Mouse (Mus musculus) embryonic facial prominence, embryonic 15.5 days (tissue): Measurements from ENCODE around the gene Cfap97d1. TPM values are rescaled to one million over a fixed set of nuclear protein-coding genes. Genes with fewer than 3 reads are reported as not detected.

Experiments
- ATAC-seq: fragments of 200-750 bp; cut with Nextera tagmentation; 2 replicates; pipeline ENCODE4 v1.8.0; 2017; ENCODE audit warnings: low read depth, moderate TSS enrichment; ENCODE audit not compliant: insufficient number of reproducible peaks, low FRiP score, low TSS enrichment
- H3K27ac ChIP-seq: fragments of 300-500 bp; sonication (generic); replicated peaks from 2 replicates; pipeline ENCODE4 v1.5.1; 2015; ENCODE audit warnings: mild to moderate bottlenecking, inconsistent platforms
- H3K27me3 ChIP-seq: fragments of 300-500 bp; sonication (generic); 2 replicates; pipeline ENCODE4 v1.6.1; 2015; ENCODE audit warnings: inconsistent platforms
- H3K36me3 ChIP-seq: fragments of 300-500 bp; sonication (generic); 2 replicates; pipeline ENCODE4 v1.6.1; 2015; ENCODE audit warnings: mild to moderate bottlenecking, inconsistent platforms
- H3K4me1 ChIP-seq: fragments of 300-500 bp; sonication (generic); 2 replicates; pipeline ENCODE4 v1.6.1; 2015; ENCODE audit warnings: inconsistent platforms
- H3K4me2 ChIP-seq: fragments of 300-500 bp; sonication (generic); replicated peaks from 2 replicates; pipeline ENCODE4 v1.6.1; 2015; ENCODE audit warnings: mild to moderate bottlenecking, inconsistent platforms
- H3K4me3 ChIP-seq: fragments of 300-500 bp; sonication (generic); replicated peaks from 2 replicates; pipeline ENCODE4 v1.5.1; 2015; ENCODE audit warnings: mild to moderate bottlenecking, inconsistent platforms
- H3K9ac ChIP-seq: fragments of 300-500 bp; sonication (generic); 2 replicates; pipeline ENCODE4 v1.6.1; 2015; ENCODE audit warnings: inconsistent platforms
- H3K9me3 ChIP-seq: fragments of 300-500 bp; sonication (generic); replicated peaks from 2 replicates; pipeline ENCODE4 v1.6.1; 2016; ENCODE audit warnings: inconsistent platforms
- WGBS: fragments of 180-500 bp; shearing (Covaris S2); methylation state at CpG from one replicate; pipeline ENCODE4 v1.1.7; 2015; 5-methylcytosine and 5-hydroxymethylcytosine counted together
- polyA plus RNA-seq: library from polyadenylated mRNA; unstranded; fragments of >200 nt; fragmentation: Nextera tagmentation; extraction: Ambion mirVana; gene quantifications from 2 replicates; pipeline ENCODE4 v1.2.1, GENCODE M21; 2015

Cfap97d1 gene
- polyA plus RNA-seq = not detected in 2 replicates

DNA sequence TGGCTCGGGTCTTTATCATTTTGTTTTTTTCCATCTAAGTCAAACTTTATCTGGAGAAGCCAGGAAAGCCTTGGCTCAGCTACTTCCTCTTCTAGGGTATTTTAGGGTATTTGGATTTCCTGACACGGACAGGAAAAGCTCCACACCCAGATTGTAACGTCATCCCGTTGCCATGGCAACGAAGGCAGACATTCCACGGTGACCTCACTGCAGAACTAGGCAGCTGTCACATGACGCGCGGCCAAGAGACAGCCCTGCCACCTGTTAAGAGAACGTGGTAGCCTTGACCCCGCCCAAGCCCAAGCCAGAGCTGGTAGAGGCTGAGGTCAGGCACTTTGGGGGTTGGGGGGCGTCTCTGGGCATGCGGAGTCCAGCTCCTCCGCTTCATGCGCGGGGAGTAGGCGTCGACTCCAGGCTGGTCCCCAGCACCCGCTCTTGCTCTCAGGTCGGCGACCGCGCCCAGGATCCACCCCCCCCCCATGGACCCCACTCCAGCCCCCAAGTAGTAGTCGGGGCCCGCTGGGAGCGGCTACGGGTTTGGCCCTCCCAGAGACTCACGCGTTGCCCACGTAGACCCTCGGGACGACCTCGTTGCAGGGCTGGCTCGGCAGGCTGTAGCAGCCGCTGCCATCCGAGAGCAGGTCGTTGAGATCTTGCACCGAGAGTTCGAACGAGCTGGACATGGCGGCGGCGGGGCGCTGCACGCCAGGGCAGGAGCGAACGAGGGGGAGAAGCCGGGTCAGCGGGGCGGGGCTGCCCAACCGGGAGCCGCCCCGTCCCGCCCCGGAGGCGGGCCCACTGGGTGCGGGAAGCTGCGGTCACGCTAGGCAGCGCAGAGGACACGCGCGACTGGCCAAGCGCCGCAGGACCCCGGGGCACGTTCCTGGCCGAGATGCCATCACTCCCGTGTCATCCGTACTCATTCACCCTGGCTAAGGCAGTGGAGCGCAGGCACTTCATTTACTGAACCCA is at the start of gene Cfap97d1:
Cfap97d1 (plus strand) TSS at position 226 of the 972 bp plus-strand sequence.
- ATAC-seq = peak; percentile 85
- H3K27ac ChIP-seq = peak within 1 kb of the TSS; percentile 79
- no peaks in the 10 kb centered on the region for H3K36me3 ChIP-seq
- peaks cover 28% of the 10 kb centered on the region for H3K4me1 ChIP-seq
- peak within 1 kb of the TSS; percentile 67 for H3K4me3 ChIP-seq
- under 1% methylated on average over 64 of the region's 71 CpGs for WGBS
- H3K9me3 ChIP-seq = no peaks in the 10 kb centered on the region
- H3K4me2 ChIP-seq = peak within 1 kb of the TSS; percentile 98
- peaks cover 5% of the 10 kb centered on the region; the same call in 1 of the 2 replicates for H3K27me3 ChIP-seq
- H3K9ac ChIP-seq = peak within 1 kb of the TSS; percentile 56

DNA sequence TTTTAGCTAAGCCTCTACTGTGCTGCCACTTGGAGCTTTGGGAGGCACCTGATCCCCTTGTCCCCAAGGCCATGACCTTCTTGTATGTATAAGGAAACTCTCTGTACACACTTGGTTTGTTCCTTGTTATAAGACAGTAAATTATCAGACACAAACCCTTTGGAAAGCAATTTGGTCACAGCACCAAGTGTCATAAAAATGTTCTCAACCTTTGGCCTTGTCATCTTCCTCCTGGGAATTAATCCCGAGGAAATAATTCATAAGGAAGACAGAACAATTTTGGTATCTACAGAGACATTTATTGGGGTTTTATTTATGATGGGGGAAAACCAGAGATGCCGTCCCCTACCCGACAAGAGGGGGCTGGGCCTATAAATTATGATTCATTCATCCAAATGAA is 48.3 kb upstream of the Cfap97d1 start:
- H3K4me1 ChIP-seq = peaks cover 16% of the 10 kb centered on the region
- H3K4me3 ChIP-seq = no peak overlapping the region
- no peak for ATAC-seq
- WGBS = 81% methylated on average over 3 of the region's 3 CpGs
- no peaks in the 10 kb centered on the region for H3K9me3 ChIP-seq
- peaks cover 8% of the 10 kb centered on the region; the same call in 1 of the 2 replicates for H3K27me3 ChIP-seq
- no peak overlapping the region for H3K4me2 ChIP-seq
- H3K27ac ChIP-seq = no peak overlapping the region
- no peak overlapping the region for H3K9ac ChIP-seq
- H3K36me3 ChIP-seq = no peaks in the 10 kb centered on the region

DNA sequence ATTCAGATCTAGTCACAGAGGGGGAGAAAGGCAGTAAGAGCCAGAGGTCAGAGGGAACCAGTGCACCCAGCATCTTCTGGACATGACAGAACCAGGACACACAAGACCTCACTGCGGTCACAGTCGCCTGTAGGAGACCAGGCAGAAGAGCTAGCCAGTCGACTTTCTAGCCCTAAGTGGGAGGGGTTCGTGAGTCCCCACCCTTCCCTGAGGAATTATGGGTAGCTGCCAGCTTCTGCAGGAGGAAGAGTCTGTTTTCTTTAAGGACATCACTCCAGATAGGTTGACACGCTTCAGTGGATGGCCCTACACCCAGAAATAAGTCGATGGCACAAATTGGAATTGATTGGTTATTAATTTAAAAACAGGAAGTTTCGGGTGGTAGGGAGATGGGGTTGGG is 47.7 kb upstream of the Cfap97d1 start:
- no peak overlapping the region for H3K4me2 ChIP-seq
- H3K36me3 ChIP-seq = no peaks in the 10 kb centered on the region
- no peak overlapping the region for H3K27ac ChIP-seq
- H3K9ac ChIP-seq = no peak overlapping the region
- H3K4me3 ChIP-seq = no peak overlapping the region
- 48% methylated on average over 7 of the region's 7 CpGs for WGBS
- no peak for ATAC-seq
- peaks cover 16% of the 10 kb centered on the region for H3K4me1 ChIP-seq
- H3K9me3 ChIP-seq = no peaks in the 10 kb centered on the region
- H3K27me3 ChIP-seq = peaks cover 8% of the 10 kb centered on the region; the same call in 1 of the 2 replicates

DNA sequence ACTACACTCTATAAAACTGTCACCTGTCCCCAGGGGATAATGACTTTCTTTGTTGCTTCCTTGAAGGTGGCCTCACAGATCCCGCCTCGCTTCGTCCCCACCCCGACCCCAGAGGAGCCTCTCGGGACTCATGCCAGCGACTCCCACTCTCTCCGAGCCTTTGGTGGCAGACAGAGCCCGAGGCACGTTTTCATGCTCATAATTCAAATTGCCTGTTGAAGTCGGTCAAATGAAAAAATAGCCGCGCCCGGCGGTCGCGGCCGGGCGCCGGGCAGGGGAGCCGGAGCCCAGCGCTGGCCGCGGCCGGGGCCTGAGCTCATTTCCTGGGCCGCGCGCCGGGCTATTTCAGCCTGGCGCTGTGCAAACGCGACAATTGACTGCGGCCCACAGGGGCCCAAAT is 47.0 kb upstream of the Cfap97d1 start:
- peaks cover 8% of the 10 kb centered on the region; the same call in 1 of the 2 replicates for H3K27me3 ChIP-seq

DNA sequence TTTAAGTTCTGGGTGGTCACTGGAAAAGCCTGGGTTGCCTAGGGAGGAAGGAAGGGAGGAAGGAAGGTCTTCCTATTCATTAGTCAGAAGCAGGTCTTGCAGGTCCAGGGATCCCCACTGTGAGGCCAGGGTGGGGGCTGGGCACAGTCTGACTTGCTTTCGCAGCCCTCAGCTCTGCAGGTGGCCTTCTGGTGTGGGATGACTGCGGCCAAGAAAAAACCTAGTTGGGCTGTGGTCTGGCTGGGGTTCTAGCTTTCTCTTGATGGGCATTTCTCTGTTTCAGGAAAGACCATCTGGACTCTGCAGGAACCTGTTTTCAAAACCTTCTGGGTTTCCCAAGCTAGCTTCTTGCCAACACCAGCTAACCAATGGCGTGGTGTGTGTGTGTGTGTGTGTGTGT is 41.0 kb upstream of the Cfap97d1 start:
- ATAC-seq = no peak
- Histone ChIP-seq H3K4me1 (no peaks in the 10 kb centered on the region), H3K9ac (no peak overlapping the region), H3K27me3 (peaks cover 4% of the 10 kb centered on the region), H3K4me2 (no peak overlapping the region), H3K4me3 (no peak overlapping the region), H3K36me3 (no peaks in the 10 kb centered on the region), H3K27ac (no peak overlapping the region), H3K9me3 (no peaks in the 10 kb centered on the region)
- 42% methylated on average over 3 of the region's 3 CpGs for WGBS

More for the DNA sequence above, 47.0 kb upstream of the Cfap97d1 start:
- Histone ChIP-seq H3K36me3 (no peaks in the 10 kb centered on the region), H3K27ac (no peak overlapping the region), H3K9me3 (no peaks in the 10 kb centered on the region), H3K9ac (0 out of 2 replicates have a peak overlapping the region, but pooled peaks have one; percentile 13), H3K4me2 (peak overlapping the region; percentile 70), H3K4me1 (peaks cover 16% of the 10 kb centered on the region), H3K4me3 (peak overlapping the region; percentile 38)
- WGBS = under 1% methylated on average over 32 of the region's 32 CpGs
- ATAC-seq = no peak

DNA sequence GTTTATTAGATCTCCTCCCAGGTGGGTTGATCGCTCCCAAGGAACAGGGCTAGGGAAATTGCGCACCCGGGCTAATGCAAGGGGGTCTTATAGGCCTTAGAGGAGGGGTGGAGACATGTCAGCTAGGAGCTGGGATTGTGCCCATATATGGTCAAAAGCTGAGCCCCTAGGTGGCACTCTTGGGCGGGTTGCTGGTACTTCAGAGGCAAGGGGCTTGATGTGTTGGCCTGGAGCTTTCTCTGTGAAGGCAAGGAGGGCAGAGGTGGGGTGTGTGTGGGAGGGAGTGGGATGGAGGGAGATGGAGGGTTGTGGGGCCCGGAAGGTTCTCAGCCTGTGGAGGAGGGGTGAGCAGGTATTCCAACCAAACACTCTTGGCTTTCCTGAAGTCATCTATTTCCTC is 37.6 kb upstream of the Cfap97d1 start:
- no peaks in the 10 kb centered on the region for H3K9me3 ChIP-seq
- no peak overlapping the region for H3K27ac ChIP-seq
- no peaks in the 10 kb centered on the region; the same call in 1 of the 2 replicates for H3K27me3 ChIP-seq
- no peak overlapping the region for H3K9ac ChIP-seq
- no peaks in the 10 kb centered on the region for H3K36me3 ChIP-seq
- H3K4me3 ChIP-seq = no peak overlapping the region
- no peak for ATAC-seq
- 27% methylated on average over 5 of the region's 5 CpGs for WGBS
- no peaks in the 10 kb centered on the region for H3K4me1 ChIP-seq
- H3K4me2 ChIP-seq = no peak overlapping the region

DNA sequence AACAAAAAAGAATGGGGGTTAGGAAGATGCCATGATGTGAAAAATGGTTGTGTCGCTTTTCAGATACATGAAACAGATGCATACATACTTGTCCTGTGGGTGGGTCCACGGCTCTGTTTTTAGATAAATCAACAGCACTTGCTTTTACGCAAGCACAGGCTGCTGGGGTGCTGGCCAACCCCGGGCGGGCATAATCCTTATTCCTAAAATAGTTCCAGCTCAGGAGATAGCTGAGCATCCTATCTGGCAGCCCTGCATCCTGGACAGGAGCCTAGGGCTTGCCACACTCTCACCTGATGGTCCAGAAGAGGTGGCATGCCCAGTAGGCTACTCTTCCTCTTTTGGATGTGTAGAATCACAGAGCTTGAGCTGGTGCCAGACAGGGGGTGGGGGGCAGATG is 34.1 kb upstream of the Cfap97d1 start:
- no peak overlapping the region for H3K9ac ChIP-seq
- no peak overlapping the region for H3K4me3 ChIP-seq
- WGBS = 83% methylated on average over 5 of the region's 5 CpGs
- H3K4me1 ChIP-seq = peaks cover 14% of the 10 kb centered on the region
- no peak overlapping the region for H3K27ac ChIP-seq
- H3K36me3 ChIP-seq = no peaks in the 10 kb centered on the region
- no peak for ATAC-seq
- H3K9me3 ChIP-seq = no peaks in the 10 kb centered on the region
- H3K4me2 ChIP-seq = no peak overlapping the region
- H3K27me3 ChIP-seq = no peaks in the 10 kb centered on the region; the same call in 1 of the 2 replicates

DNA sequence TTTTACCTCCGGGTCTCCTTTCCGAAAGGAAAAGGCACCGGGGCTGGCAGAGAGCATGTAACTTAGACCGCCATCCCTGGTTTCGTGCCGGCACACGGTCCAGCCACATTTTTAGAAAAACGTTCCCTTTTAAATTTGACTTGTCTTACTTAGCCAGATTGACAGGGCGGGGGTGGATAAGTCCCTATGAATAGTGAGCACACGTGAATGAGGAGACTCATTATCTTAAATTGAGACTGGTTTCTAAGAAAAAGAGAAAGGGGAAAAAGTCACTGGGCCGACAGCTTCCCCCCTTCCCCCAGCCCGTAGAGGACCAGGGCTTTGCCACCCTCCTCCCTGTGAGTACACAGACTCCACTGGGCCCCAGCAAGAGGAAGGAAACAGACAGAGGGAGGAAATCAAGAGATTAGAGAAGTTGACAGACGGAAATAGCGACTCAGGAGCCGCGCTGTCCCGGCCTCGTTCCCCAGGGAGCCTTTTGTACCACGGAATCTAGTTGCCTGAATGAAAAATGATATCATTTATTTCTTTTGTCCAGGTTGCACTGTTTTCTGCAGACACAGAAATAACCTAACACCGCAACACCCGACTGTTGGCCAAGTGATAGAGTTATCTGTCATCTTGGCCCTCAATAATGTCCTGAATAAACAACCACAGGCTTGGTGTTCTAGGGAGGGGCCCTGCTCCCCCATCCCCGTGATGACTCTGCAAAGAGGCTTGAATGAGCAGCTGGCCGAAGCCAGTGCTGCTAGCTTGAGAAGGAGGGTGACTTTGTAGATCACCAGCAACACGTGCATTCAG is 31.3 kb upstream of the Cfap97d1 start:
- WGBS = 26% methylated on average over 24 of the region's 24 CpGs
- Histone ChIP-seq H3K4me2 (0 out of 2 replicates have a peak overlapping the region, but pooled peaks have one; percentile 8), H3K4me1 (peaks cover 18% of the 10 kb centered on the region), H3K36me3 (no peaks in the 10 kb centered on the region), H3K27ac (peak overlapping the region; percentile 44; the same call in 1 of the 2 replicates), H3K27me3 (no peaks in the 10 kb centered on the region), H3K4me3 (no peak overlapping the region), H3K9ac (no peak overlapping the region), H3K9me3 (no peaks in the 10 kb centered on the region)
- ATAC-seq = 0 out of 2 replicates have a peak, but pooled peaks have one; percentile 39

DNA sequence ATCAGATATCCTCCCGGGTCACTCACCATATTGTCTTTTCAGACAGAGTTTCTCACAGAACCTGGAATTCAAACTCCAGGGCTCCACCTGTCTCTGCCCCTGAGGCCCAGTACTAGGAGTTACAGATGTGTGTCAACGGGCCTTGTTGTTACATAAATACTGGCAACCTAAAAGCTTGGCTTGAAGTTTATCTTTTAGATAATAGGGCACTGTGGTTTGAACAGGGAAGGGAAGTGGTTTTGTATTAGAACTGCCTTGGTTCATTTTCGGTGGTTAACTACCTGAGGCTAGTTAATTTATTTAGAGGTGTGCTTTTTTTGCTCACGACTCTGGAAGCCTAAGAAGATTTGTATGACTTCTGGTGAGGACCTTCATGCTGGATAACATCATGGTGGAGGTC is 30.6 kb upstream of the Cfap97d1 start:
- H3K27ac ChIP-seq = 0 out of 2 replicates have a peak overlapping the region, but pooled peaks have one; percentile 44
- no peaks in the 10 kb centered on the region for H3K36me3 ChIP-seq
- no peak overlapping the region for H3K4me2 ChIP-seq
- WGBS = 50% methylated on average over 4 of the region's 4 CpGs
- no peak for ATAC-seq
- H3K9me3 ChIP-seq = no peaks in the 10 kb centered on the region
- H3K4me3 ChIP-seq = no peak overlapping the region
- no peak overlapping the region for H3K9ac ChIP-seq
- H3K27me3 ChIP-seq = no peaks in the 10 kb centered on the region
- H3K4me1 ChIP-seq = peaks cover 19% of the 10 kb centered on the region

DNA sequence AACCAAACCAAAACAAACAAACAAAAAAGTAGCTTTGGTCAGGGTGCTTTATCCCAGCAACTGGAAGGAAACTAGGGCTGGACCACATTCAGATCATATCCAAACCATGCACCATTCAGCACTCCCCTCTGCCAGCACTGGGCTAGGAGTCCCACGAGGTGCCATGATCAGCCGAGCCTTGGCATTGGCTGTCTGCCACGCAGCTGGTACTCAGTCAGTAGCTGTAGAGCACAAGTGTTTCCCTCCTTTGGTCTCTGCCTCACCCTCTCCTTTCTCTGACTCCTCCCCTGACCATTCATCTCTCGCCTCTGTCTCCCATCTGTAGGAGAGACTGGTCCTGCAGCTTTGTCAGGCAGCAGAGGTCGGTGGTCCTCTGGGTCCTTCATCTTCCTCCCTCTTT is 26.6 kb upstream of the Cfap97d1 start:
- Histone ChIP-seq H3K27me3 (peaks cover 19% of the 10 kb centered on the region), H3K27ac (no peak overlapping the region), H3K4me3 (no peak overlapping the region), H3K9me3 (no peaks in the 10 kb centered on the region), H3K36me3 (no peaks in the 10 kb centered on the region), H3K4me2 (no peak overlapping the region), H3K4me1 (peaks cover 28% of the 10 kb centered on the region), H3K9ac (no peak overlapping the region)
- ATAC-seq = no peak
- WGBS = 45% methylated on average over 5 of the region's 5 CpGs

DNA sequence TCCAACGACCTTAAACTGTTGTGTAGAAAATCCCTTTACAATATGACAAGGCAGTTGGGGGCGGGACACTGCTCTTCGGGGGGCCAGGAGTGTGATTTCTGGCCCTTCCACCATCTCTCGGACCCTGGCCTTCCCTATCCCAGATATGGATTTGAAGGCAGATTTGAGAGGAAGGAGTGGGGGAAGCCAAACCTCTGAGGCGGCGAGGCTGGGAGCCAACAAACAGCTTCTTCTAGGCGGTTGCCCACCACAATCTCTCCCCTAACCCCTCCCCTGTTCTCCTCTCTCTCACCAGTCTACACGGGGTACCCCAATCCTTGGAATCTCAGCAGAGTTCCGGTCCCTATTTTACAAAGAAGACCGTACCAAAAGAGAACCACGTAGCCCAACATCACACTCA is 21.0 kb upstream of the Cfap97d1 start:
- Histone ChIP-seq H3K4me3 (peak overlapping the region; percentile 52), H3K9me3 (no peaks in the 10 kb centered on the region), H3K9ac (no peak overlapping the region; the same call in 1 of the 2 replicates), H3K27ac (peak overlapping the region; percentile 39; the same call in 1 of the 2 replicates), H3K36me3 (no peaks in the 10 kb centered on the region), H3K27me3 (peaks cover 69% of the 10 kb centered on the region), H3K4me1 (peaks cover 41% of the 10 kb centered on the region), H3K4me2 (peak overlapping the region; percentile 97)
- ATAC-seq = 0 out of 2 replicates have a peak, but pooled peaks have one; percentile 0
- 4% methylated on average over 11 of the region's 11 CpGs for WGBS
